Mouse (Mus musculus) ovary, postnatal 36 days (tissue): ENCODE measurements at regions not wholly inside any gene's neighbourhood (a gene's known extent, or its start where the extent isn't known, plus 50 kb on each side); places are given as distances from the start of the nearest gene placed in this dataset.

Source experiments
- DNase-seq: peaks from one replicate; pipeline ENCODE4 v3.0.0; 2022; ENCODE audit warnings: low spot score, mixed read lengths

- no peak for DNase-seq
Observed at GRCm38 (mm10) chr17:79282771-79283170, 72.1 kb downstream of the Cdc42ep3 start.

- no peak for DNase-seq
Observed at GRCm38 (mm10) chr17:79273551-79273950, 81.3 kb downstream of the Cdc42ep3 start.

GRCm38 (mm10) chr17:79259691-79260090 lies 95.2 kb downstream of the Cdc42ep3 start:
- no peak for DNase-seq

- DNase-seq: no peak
Observed at GRCm38 (mm10) chr17:79246962-79247902, 107.7 kb downstream of the Cdc42ep3 start.

GRCm38 (mm10) chr17:79244121-79244520 lies 110.8 kb downstream of the Cdc42ep3 start:
- no peak for DNase-seq

- no peak for DNase-seq
Observed at GRCm38 (mm10) chr17:79243426-79243825, 111.5 kb downstream of the Cdc42ep3 start.

GRCm38 (mm10) chr17:79241489-79241888 lies 113.4 kb downstream of the Cdc42ep3 start:
- no peak for DNase-seq

- DNase-seq: no peak
Observed at GRCm38 (mm10) chr17:79236244-79236781, 118.6 kb downstream of the Cdc42ep3 start.

GRCm38 (mm10) chr17:79230653-79231489 lies 124.0 kb downstream of the Cdc42ep3 start:
- DNase-seq: peak; percentile 22

- no peak for DNase-seq
Observed at GRCm38 (mm10) chr17:79206563-79206962, 148.3 kb downstream of the Cdc42ep3 start.

- no peak for DNase-seq
Observed at GRCm38 (mm10) chr17:79206111-79206510, 148.8 kb downstream of the Cdc42ep3 start.

GRCm38 (mm10) chr17:79199814-79200491 lies 148.2 kb downstream of the Qpct start:
- DNase-seq: no peak

- no peak for DNase-seq
Observed at GRCm38 (mm10) chr17:79191871-79192373, 140.2 kb downstream of the Qpct start.

- DNase-seq: no peak
Observed at GRCm38 (mm10) chr17:79188282-79188681, 136.6 kb downstream of the Qpct start.

- no peak for DNase-seq
Observed at GRCm38 (mm10) chr17:79180277-79181130, 128.8 kb downstream of the Qpct start.

GRCm38 (mm10) chr17:79177259-79177658 lies 125.6 kb downstream of the Qpct start:
- no peak for DNase-seq

GRCm38 (mm10) chr17:79176356-79176755 lies 124.7 kb downstream of the Qpct start:
- DNase-seq: no peak

GRCm38 (mm10) chr17:79175381-79175780 lies 123.7 kb downstream of the Qpct start:
- DNase-seq: no peak

- DNase-seq: no peak
Observed at GRCm38 (mm10) chr17:79172328-79172727, 120.6 kb downstream of the Qpct start.

- no peak for DNase-seq
Observed at GRCm38 (mm10) chr17:79170690-79171089, 119.0 kb downstream of the Qpct start.

GRCm38 (mm10) chr17:79167198-79167597 lies 115.5 kb downstream of the Qpct start:
- no peak for DNase-seq
